Mouse (Mus musculus) spleen, postnatal 14 days (tissue): ENCODE results near the gene Klc3.
A peak's percentile ranks its signal among the peaks of the same experiment; 100 is the strongest.

Source experiments
- DNase-seq, 2 experiments: peaks; one replicate each; pipeline ENCODE4 v3.0.0; 2021 to 2022; ENCODE audit warnings: low spot score in 2 of 2

Gene Klc3

DNA sequence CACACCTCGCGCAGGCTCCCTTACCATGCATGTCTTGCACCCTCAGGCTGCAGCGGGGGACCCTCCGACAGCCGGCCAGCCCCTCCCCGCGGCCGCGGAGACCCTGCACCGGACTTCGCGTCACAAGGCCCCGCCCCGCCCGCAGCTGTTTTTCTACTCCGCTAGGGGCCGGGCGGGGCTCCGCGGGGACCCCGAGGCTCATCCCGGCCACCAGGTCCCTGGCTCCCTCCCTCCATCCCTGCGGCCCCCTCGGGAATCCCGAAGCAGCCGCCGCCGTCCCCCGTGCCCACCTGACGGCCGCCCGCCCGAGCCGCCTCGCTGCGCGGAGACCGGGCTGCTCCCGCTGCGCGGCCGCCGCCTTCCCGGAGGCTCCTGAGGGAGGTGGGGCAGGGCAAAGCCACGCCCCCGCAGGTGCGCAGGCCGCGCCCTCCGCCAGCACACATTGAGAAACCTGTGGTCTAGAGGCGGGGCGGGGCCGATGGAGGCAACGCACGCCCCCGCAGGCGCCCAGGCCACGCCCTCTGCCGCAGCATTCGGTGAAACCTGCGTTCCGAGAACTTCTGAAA lies at the start of gene Klc3:
TSS of gene Klc3 (minus strand) at position 374 of the 566 bp plus-strand sequence.
- DNase-seq: peak; percentile 62 to 63

GRCm38 (mm10) chr7:19449165-19449564 lies 45.3 kb upstream of the Klc3 start:
- no peak for DNase-seq

- no peak for DNase-seq
Observed at GRCm38 (mm10) chr7:19447689-19448088, 43.8 kb upstream of the Klc3 start.

DNA sequence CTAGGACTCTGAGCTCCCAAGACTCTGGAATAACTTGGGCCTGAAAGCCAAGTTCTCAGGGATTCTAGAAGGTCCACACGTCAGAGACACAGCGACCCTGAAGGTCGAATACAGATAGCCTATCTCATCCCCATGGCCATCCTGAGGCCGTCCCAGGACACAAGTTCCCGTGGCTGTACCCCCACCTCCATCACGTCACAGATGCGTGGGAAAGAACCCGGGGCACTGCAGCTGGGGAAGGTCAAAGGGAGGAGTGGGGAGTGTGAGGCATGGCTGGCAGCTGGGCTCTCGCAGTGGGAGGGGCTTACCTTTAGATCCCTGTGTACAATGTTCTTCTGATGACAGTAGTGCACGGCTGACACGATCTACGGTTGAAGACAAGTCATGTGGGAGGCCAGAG lies 40.9 kb upstream of the Klc3 start:
- no peak for DNase-seq

- DNase-seq: peak; percentile 48 to 78
Observed at GRCm38 (mm10) chr7:19443344-19443743, 39.4 kb upstream of the Klc3 start.

DNA sequence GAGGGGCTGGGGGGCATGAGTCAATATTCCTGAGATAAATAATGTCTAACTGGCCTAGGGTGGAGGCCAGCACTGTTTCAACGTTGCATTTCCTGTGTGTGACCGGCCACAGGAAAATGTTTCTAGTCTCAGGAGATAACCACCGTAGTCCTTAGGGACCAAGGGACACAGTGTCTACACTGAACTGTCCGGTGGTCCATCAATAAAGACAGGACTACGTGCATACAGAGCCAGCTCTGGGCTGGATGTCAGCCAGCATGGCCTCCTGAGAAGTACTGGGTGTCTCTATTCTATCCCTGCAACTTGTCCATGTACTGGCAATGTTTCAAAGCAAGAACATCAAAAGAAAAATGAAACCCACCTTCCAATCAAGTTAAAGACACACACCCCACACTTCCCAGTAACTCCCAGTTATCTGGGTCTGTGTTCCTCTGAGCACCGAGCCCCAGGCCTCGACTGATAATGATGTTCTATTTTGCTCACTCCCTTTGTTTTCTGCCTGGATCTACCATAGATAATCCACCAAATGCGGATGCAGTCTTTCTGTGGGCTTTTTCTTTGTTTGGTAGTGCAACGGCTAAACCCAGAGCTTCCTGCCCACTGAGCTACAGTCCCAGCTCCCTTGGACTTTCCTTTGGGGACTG lies 37.7 kb upstream of the Klc3 start:
- DNase-seq: no peak

DNA sequence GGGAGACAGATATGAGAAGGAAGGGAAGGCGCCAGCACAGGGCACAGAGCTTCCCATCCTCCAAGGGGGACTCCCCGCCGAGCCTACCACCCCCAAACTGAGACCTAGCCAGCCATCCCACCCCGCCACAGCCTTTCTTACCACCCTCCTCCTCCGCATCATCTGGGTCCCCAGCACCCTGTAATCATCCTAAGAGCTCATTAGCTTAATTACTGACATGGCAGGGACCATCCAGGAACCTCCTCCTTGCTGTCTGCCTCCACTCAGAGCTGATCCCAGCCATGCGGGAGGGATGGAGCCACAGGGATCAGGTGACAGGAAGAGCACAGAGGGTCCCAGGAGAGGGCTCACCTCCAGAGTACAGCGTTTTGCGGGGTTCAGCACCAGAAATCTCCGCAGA lies 33.1 kb upstream of the Klc3 start:
- no peak for DNase-seq

DNA sequence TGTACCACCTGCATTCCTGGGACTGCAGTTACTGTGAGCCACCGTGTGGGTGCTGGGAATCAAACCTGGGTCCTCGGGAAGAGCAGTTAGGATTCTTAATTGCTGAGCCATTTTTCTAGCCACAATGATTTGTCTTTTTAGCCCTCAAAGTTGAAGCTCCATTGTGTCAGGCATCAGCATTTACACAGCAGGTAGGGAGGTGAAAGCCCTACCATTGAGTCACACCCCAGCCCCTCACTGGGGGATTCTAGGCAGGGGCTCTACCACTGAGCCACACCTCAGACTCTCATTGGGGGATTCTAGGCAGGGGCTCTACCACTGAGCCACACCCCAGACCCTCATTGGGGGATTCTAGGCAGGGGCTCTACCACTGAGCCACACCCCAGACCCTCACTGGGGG lies 32.4 kb upstream of the Klc3 start:
- DNase-seq: no peak

GRCm38 (mm10) chr7:19432475-19432874 lies 28.6 kb upstream of the Klc3 start:
- DNase-seq: no peak

DNA sequence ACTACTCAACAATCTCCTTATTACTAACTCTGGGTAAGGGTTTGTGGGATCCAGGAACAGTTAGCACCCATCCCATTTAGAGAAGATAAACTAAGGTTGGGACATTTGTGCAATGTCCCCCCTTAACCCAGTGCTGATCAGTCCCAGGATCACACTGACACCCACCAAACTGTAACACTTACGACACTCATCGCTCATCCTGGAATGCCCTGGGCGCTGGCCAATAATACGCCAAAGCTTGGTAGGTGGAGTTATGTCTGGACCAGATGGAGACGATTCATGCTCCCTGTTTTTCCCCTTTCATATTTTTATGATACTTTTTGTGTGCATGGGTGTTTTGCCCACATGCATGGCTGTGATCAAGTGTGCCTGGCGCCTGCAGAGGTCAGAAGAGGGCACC lies 26.5 kb upstream of the Klc3 start:
- DNase-seq: no peak

GRCm38 (mm10) chr7:19429726-19430125 lies 25.8 kb upstream of the Klc3 start:
- DNase-seq: no peak

GRCm38 (mm10) chr7:19427999-19428650 lies 24.2 kb upstream of the Klc3 start:
- no peak for DNase-seq

DNA sequence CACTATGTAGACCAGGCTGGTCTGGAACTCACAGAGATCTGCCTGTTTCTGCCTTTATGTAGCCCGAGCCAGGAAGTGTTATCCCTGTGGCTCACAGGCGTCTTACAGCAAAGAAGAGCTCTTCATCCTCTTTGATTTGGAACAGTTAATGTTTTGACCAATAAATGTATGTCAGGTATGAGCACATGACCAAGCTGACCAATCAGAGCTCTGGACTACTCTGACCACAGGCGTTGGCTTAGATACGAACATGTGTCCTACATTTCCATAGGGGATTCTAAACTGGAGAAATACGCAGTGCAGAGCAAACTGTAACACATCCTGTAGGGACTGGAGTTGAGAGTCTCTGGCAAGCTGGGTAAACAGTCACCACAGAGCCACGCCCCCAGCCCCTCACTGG lies 23.0 kb upstream of the Klc3 start:
- no peak for DNase-seq

- DNase-seq: no peak
Observed at GRCm38 (mm10) chr7:19426349-19426748, 22.4 kb upstream of the Klc3 start.

- DNase-seq: no peak
Observed at GRCm38 (mm10) chr7:19424051-19424450, 20.1 kb upstream of the Klc3 start.

DNA sequence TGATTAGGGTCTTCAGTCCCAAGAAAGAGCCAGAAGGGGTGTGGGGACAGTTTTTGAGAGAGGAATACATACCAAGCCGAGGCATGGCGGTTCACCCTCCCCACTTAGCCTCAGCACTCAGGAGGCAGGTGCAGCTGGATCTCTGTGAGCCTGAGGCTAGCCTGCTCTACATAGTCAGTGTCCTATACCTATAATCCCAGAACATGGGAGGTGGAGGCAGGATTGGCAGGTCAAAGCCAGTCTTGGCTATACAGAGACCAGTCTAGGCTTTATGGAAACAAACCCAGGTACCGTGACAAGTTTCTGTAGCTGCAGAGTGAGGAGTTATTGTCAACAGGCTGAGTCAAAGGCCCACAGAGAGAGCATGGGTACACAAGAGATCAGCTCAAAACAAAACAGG lies 19.2 kb upstream of the Klc3 start:
- DNase-seq: no peak

- DNase-seq: peak; percentile 62 to 70
Observed at GRCm38 (mm10) chr7:19420821-19421636, 17.1 kb upstream of the Klc3 start.

GRCm38 (mm10) chr7:19420121-19420520 lies 16.2 kb upstream of the Klc3 start:
- DNase-seq: no peak

DNA sequence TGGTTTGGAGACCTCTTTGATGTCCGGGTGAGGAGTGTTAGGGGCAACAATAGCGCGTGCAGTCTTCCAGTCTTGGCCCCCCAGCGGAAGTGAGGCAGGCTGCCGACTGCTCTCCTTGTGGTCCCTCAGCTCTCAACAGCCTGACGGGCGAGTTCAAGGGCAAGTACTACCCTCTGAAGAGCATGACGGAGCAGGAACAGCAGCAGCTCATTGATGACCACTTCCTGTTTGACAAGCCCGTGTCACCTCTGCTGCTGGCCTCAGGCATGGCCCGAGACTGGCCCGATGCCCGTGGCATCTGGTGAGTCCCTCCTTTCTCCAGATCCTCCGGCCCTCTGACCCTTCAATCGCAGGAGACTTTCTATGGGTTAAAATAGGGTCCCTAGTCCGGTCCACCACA lies 12.7 kb upstream of the Klc3 start:
- no peak for DNase-seq

GRCm38 (mm10) chr7:19413525-19413924 lies 9.6 kb upstream of the Klc3 start:
- no peak for DNase-seq

GRCm38 (mm10) chr7:19411783-19412182 lies 7.9 kb upstream of the Klc3 start:
- DNase-seq: no peak

- DNase-seq: no peak
Observed at GRCm38 (mm10) chr7:19410766-19411344, 7.0 kb upstream of the Klc3 start.
